Mouse (Mus musculus): ENCODE measurements around the gene Abcb4. TPM values are rescaled to one million over a fixed set of nuclear protein-coding genes. Genes with fewer than 3 reads are reported as not detected.
"Not testable (repeated sequence)": the region's sequence is repeated elsewhere in the genome, so short reads cannot be mapped to it uniquely, and the experiment has no call there.

Abcb4 gene
- under 1 TPM; 0.62 to 0.70 TPM for polyA plus RNA-seq (2017; shearing (Covaris generic))

- ATAC-seq: peak; percentile 86
These were observed at the start of gene Abcb4 for GRCm38 (mm10) chr5:8893300-8894103. TSS of gene Abcb4 (plus strand) at chr5:8893717.

DNA sequence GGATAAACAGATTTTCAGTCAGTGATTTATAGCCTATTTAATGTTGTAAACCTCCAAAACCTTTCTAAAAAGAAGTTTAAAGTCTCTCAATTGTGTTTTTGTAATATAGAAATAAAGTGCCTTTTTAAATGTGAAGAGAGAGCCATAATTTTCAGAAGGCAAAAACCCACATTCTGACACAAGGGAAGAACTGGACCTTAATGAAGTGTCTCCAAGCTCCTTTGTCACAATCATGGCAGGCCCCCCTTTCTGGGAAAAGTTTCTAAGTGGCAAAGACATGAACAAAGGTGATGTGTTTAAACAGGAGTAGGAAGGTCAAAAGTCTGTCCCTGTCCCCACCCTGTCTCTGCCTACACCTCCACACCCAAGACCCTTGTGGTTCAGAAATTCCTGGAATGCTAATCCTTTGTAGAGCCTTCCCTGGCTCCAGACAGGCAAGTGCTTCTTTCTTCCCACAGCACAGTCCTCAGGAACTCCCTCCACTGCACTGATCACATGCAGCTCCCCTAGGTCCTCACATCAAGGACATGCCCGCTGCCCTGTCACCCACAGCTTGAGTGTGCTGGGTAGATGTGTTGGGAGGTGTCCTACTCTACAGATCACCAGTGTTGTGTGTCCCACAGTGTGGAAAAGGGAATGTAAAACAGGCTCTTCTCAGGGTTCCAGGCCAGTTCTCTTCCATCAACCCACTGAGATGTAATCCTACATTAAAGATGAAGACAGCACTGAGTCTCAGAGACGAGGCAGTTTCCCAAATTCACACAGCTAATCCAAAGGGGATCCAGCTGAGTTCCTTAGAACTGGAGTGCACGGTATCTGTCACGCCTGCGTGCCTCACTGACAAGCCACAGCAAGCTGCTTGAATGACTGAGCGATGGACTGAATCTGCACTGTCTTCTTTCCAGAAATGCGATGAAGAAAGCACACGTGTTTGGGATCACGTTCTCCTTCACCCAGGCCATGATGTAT is 44.6 kb upstream of the Abcb4 start:
- not testable (repeated sequence) for ATAC-seq

GRCm38 (mm10) chr5:8850851-8851250 is 42.7 kb upstream of the Abcb4 start:
- ATAC-seq: no peak

- no peak for ATAC-seq
These were observed 36.3 kb upstream of the Abcb4 start for GRCm38 (mm10) chr5:8857201-8857600.

- ATAC-seq: no peak
These were observed 31.7 kb upstream of the Abcb4 start for GRCm38 (mm10) chr5:8861811-8862210.

DNA sequence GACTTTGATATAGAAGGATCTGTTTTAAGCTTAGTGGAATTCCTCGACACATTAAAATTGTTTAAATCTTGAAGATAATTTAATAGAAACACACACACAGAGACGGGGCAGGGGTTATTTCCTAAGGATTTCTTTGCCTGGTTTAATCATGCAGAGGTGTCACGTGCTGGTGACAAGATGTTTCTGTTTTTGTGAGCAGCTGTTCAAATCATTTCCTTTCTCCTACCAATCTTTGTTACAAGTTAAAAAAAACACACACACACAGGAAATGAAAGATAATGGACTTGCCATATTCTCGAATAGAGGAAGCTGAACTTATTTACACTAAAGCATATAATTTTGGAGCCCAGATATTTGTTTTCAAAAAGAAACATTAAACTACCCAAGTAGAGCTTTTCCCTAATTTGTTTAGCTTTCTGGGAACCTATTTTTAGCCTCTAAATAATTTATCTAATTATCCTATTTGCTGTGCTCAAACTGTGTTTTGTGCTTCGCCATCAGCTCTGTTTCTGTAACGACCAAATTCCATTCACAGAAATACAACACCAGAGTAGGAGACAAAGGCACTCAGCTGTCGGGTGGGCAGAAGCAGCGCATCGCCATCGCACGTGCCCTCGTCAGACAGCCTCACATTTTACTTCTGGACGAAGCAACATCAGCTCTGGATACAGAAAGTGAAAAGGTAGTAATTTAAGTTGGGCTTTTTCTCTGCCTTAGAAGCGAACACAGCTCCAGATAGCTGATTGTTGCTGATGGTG is 29.8 kb upstream of the Abcb4 start:
- ATAC-seq: peak; percentile 84

DNA sequence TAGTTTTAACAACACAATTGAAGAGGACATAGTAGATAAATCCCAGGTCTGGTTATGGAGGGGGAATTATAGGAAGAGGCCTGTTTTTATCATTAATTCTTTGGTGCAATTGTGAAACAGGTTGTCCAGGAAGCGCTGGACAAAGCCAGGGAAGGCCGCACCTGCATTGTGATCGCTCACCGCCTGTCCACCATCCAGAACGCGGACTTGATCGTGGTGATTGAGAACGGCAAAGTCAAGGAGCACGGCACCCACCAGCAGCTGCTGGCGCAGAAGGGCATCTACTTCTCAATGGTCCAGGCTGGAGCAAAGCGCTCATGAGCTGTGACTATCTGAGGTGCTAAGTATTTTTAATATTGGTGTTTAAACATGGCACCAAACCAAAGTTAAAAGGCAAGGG is 27.9 kb upstream of the Abcb4 start:
- ATAC-seq: not testable (repeated sequence)

DNA sequence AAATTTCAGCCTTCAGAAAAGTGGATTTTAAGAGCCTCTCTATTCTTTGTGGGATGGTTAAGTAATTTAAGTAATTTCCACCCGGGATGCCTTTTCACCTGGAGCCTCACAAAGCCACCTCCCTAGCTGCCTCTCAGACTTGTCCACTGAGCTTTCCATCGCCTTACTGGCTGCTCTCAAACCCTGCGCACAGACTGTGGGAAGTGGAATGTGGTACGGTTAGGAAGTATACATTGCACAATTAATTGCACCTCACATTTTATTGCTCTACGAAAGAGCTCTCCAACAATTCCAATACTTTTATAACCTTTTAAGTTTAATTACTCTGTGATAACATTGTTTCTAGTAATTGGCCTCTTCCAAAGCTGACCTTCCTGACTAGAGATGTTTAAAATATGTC is 27.2 kb upstream of the Abcb4 start:
- ATAC-seq: no peak

GRCm38 (mm10) chr5:8868019-8868418 is 25.5 kb upstream of the Abcb4 start:
- ATAC-seq: no peak

- no peak for ATAC-seq
These were observed 20.3 kb upstream of the Abcb4 start for GRCm38 (mm10) chr5:8872979-8873915.

DNA sequence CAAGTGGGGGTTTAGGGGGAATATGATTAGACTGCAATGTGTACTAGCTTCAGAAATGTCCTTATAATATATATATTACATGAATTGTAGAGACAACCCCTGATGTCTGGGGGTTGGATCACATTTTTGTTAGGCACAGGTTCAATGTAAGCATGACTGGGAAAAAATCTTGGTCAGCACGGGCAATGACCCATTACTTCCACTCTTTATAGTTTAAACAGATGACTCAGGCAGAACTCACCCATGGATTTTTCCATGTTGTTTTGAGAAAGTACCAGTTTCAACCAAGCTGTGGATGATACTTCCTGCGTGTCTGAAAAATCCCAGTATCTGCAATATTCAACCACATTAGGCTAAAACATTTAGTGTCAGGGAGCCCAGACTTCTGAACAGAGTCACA is 16.4 kb upstream of the Abcb4 start:
- no peak for ATAC-seq

DNA sequence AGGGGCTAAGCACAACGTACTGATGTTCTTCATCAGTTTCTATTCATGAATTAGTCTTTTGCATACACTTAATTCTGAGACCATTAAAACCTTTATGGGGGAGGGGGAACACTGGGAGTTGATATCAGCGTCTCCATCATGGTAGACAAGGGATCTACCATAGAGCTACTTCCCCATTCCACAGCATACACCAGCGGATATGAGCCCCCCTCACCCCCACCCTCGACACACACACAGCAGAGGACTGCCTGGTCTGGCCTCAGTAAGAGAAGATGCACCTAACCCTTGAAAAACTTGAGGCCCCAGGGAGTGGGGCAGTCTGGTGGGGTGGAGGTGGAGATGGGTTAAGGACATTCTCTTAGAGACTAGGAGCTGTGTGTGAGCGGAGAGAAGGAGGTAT is 15.7 kb upstream of the Abcb4 start:
- ATAC-seq: no peak

- no peak for ATAC-seq
These were observed 7.7 kb upstream of the Abcb4 start for GRCm38 (mm10) chr5:8885837-8886236.

- ATAC-seq: peak; percentile 22
These were observed 548 bp downstream of the Abcb4 start for GRCm38 (mm10) chr5:8894104-8894425.

DNA sequence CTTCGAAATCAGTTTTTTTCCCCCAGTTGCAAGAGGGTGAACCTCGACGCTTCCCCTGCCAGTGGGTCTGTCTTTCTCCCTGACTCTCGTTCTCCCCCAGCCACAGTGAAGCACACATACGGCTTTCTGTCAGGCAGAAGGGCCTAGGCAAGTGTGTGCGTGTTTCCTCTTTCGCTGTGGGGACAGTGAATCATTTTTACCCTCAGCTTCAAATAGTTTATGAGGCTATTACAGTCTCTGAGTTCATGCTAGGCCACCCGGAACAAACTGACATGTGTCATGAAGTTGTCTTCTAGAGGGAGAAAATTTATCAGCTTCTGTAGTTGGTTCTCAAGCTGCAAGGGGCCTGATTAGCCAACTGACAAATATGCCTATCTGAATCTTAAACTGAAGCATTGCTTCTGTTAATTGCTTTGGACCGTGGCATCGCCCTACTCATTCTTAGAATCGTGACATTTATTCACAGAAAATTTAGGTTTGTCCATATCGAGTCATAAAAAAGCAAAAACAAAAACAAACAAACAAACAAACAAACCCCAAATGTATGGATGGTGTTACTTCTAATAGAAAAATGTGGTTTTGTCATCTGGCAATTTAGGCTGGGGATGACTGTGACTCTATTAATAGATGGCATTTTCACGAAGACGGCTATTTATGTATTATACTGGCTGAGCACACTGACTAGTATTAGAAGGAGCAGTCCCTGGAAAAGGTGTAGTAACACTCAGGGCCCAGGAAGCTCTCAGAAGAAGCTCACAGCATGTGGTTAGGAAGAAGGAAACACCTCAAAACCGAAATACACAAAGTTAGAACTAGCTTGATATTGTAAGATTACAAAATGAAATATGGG is 1.3 kb downstream of the Abcb4 start:
- no peak for ATAC-seq

DNA sequence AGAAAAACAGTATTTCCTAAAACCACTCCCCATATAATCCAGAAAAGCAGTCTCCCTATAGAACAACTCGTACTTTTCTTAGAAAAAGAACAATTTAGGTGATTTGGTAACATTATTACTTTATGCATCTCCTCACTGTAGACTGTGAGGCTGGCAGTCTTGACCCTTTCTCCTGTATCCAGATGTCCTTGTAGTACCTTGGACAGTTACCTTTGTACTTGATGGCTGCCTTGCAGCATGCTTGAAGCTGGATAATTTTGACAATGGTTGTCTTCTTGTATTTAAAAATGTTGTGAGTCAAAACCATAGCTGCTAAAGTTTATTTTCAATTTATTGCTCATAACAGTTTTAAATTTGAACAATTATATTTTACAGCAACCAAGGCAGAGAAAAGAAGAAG is 2.7 kb downstream of the Abcb4 start:
- ATAC-seq: no peak

DNA sequence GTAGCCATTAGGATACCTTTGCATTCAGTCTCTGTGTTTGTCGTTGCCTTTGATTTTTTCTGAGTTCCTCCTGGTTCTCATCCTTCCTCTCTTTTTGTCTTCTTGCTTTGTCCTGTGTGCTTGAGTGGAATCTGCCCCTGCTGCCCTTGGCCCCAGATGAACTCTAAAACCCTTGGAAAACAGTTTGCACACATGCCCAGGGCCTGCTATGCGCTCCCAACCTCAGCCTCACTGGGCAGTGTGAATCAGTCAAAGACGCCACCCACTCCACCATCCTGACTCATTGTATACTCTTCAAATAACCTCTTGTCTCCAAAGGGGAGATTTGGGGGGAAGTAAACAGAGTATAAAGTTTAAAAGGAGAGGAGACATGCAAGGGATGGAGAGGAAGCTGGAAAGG is 4.7 kb downstream of the Abcb4 start:
- ATAC-seq: no peak

DNA sequence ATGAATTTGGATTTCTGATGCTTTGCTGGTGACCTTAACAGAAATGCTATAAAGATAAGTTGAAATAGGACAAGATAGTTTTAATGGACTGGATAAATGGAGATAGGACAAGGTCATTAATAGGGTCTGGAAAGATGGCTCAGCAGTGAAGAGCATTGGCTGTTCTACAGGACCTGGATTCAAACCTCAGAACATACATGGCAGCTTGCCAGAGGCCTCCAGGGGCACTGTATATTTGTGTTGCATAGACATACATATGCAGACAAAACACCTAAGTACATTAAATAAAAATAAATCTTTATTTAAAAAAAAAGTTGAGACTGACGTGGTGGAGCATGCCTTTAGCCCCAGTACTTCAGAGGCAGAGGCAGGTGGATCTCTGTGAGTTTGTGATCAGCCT is 7.5 kb downstream of the Abcb4 start:
- no peak for ATAC-seq

DNA sequence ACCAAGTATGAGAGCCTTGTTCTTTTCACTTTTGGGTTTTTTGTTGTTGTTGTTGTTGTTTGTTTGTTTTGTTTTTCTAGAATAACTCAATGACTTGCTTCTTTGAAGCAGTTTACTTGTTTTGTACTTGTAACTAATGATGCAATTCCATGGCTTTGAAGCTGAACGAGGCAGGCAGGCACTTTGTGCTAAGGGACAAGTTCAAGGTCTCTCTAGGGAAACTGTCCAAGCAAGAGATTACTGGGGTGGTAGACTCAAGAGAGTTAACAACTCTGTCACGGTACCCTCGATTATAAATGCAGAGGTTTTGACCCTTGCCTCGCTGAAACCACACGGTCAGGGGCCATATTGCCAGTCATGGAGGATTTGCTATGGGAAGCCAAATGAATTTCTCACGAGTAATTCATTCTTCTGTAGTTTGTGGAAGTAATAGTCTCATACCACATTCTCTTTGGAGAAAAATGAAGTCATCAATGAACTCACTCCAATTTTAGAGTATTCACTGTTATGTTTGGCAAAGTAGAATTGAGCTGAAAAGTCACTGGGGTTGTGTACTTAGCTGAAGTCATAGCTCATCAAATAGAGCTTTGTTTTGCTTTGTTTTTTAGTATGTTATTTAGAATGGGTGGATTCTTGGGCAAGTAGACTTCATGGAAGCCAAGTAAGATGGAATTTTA is 8.8 kb downstream of the Abcb4 start:
- no peak for ATAC-seq

GRCm38 (mm10) chr5:8904539-8904938 is 11.0 kb downstream of the Abcb4 start:
- no peak for ATAC-seq

Data from CD4-positive, CD25-positive, alpha-beta regulatory T cell, adult 4 months (primary cell).